33 mouse cellular contexts compared by ENCODE assay signal in the genomic region with DNA sequence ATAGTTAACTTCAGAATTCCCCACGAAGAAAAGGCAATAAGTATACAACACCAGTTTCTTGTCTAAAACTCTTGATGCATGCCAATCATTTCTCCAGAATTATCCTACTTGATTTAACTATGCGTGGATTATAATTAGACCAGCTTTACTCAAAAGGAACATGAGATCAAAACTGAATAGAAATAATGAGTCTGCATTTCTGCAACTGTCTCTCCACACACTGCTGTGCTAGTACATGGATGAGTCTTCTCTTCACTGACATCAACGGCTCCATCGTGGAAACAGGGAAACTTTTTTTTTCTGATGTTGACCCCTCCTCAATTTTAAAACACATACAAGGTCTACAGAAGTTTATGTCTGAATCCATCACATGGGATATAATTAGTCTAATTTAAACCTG.
"Had no signal": no experiment of that assay in that cellular context is flagged by ENCODE, and none has a peak within 500 bp of the region (broad histone marks: within the 10 kb centered on the region; RNA-seq: fewer than 3 reads in every experiment).

No protein-coding gene starts in this region.

- DNase-seq: left cerebral cortex, postnatal 4 days; liver; liver, embryonic 13.5 days; liver, postnatal 0 days; lung, adult 18-20 months; lung, adult 2 months; lung, embryonic 14.5 days; lung, postnatal 10 days; lung, postnatal 14 days; lung, postnatal 36 days; lung, postnatal 4 days; midbrain, embryonic 14.5 days had no signal

- H3K27me3 ChIP-seq: limb, embryonic 12.5 days; limb, embryonic 13.5 days; limb, embryonic 15.5 days; liver, embryonic 12.5 days; liver, embryonic 13.5 days; liver, embryonic 15.5 days; lung, embryonic 15.5 days; megakaryocyte, embryonic 14.5 days; midbrain, embryonic 12.5 days; midbrain, embryonic 13.5 days; midbrain, embryonic 15.5 days; neural tube, embryonic 12.5 days; neural tube, embryonic 13.5 days had no signal

- H3K27ac ChIP-seq: limb, embryonic 10.5 days; limb, embryonic 12.5 days; limb, embryonic 13.5 days; limb, embryonic 15.5 days; liver, embryonic 12.5 days; liver, embryonic 13.5 days; liver, embryonic 14.5 days; liver, embryonic 15.5 days; lung, embryonic 15.5 days; macrophage; midbrain, embryonic 10.5 days; midbrain, embryonic 12.5 days; midbrain, embryonic 13.5 days; midbrain, embryonic 15.5 days; neural tube, embryonic 12.5 days; neural tube, embryonic 13.5 days had no signal

- H3K4me3 ChIP-seq: limb, embryonic 10.5 days; limb, embryonic 12.5 days; limb, embryonic 13.5 days; limb, embryonic 15.5 days; liver, embryonic 12.5 days; liver, embryonic 13.5 days; liver, embryonic 15.5 days; lung, embryonic 15.5 days; megakaryocyte, embryonic 14.5 days; midbrain, embryonic 10.5 days; midbrain, embryonic 12.5 days; midbrain, embryonic 13.5 days; midbrain, embryonic 15.5 days; myocyte; neural tube, embryonic 12.5 days; neural tube, embryonic 13.5 days had no signal

- H3K9me3 ChIP-seq: limb, embryonic 10.5 days; limb, embryonic 15.5 days; liver, embryonic 12.5 days; liver, embryonic 13.5 days; liver, embryonic 15.5 days; lung, embryonic 15.5 days; midbrain, embryonic 10.5 days; midbrain, embryonic 12.5 days; midbrain, embryonic 13.5 days; midbrain, embryonic 15.5 days; neural tube, embryonic 12.5 days had no signal

- H3K36me3 ChIP-seq: limb, embryonic 10.5 days; limb, embryonic 12.5 days; limb, embryonic 13.5 days; limb, embryonic 15.5 days; liver, embryonic 12.5 days; liver, embryonic 13.5 days; liver, embryonic 15.5 days; lung, embryonic 15.5 days; midbrain, embryonic 10.5 days; midbrain, embryonic 12.5 days; midbrain, embryonic 13.5 days; midbrain, embryonic 15.5 days; neural tube, embryonic 12.5 days; neural tube, embryonic 13.5 days had no signal

- H3K9ac ChIP-seq: limb, embryonic 12.5 days; limb, embryonic 13.5 days; limb, embryonic 15.5 days; liver, embryonic 12.5 days; liver, embryonic 13.5 days; liver, embryonic 14.5 days; liver, embryonic 15.5 days; liver, postnatal 0 days; lung, embryonic 14.5 days; lung, embryonic 15.5 days; midbrain, embryonic 12.5 days; midbrain, embryonic 13.5 days; midbrain, embryonic 15.5 days; neural tube, embryonic 12.5 days; neural tube, embryonic 13.5 days had no signal

- H3K4me1 ChIP-seq: limb, embryonic 15.5 days; liver, embryonic 12.5 days; liver, embryonic 13.5 days; liver, embryonic 15.5 days; lung, embryonic 15.5 days; megakaryocyte, embryonic 14.5 days; midbrain, embryonic 12.5 days had no signal

- H3K4me2 ChIP-seq: limb, embryonic 12.5 days; limb, embryonic 13.5 days; limb, embryonic 15.5 days; liver, embryonic 11.5 days; liver, embryonic 12.5 days; liver, embryonic 13.5 days; liver, embryonic 15.5 days; lung, embryonic 14.5 days; lung, embryonic 15.5 days; midbrain, embryonic 11.5 days; midbrain, embryonic 12.5 days; midbrain, embryonic 13.5 days; midbrain, embryonic 15.5 days; neural tube, embryonic 12.5 days; neural tube, embryonic 13.5 days had no signal

- ATAC-seq: liver, embryonic 12.5 days; liver, postnatal 0 days; lung, postnatal 0 days; midbrain, embryonic 13.5 days; midbrain, embryonic 15.5 days; midbrain, embryonic 16.5 days had no signal
